Mouse (Mus musculus) ZHBTc4 (cell line): Measurements from ENCODE around the gene Ptgs2.

ENCODE experiments used
- DNase-seq: peaks from one replicate; pipeline ENCODE4 v3.0.0-alpha.2; 2011; ENCODE audit warnings: low read depth, low spot score

Gene Ptgs2

DNA sequence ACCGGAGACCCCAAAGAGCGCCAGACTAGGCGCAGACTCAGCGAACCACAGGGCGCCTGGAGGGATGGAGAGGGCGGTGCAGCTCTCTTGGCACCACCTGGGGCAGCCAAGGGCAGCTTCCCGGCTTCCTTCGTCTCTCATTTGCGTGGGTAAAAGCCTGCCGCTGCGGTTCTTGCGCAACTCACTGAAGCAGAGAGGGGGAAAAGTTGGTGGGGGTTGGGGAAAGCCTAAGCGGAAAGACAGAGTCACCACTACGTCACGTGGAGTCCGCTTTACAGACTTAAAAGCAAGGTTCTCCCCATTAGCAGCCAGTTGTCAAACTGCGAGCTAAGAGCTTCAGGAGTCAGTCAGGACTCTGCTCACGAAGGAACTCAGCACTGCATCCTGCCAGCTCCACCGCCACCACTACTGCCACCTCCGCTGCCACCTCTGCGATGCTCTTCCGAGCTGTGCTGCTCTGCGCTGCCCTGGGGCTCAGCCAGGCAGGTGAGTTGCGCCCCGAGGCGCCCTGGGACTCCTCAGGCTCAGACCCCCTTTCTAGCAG, at the start of gene Ptgs2:
TSS of gene Ptgs2 (plus strand) at position 242 of the 544 bp plus-strand sequence.
- peak; percentile 57 for DNase-seq

DNA sequence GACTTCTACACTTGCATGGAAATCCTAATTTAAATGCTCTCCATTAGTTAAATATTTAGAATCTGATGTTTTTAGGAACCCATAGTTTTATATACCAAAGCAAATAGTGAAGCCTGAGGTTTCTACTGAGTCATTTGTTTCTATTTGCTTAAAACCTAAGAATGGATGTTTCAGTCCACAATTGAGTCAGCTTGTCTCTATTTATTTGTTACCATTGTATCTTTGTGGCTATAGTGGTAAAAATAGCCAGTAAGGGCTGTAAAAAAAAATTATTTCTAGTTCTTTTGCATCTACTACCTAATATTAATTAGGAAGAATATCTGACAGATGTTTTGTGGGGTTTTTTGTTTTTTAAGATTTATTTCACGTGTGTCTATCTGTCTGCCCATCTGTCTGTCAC, 49.6 kb upstream of the Ptgs2 start:
- no peak for DNase-seq

DNA sequence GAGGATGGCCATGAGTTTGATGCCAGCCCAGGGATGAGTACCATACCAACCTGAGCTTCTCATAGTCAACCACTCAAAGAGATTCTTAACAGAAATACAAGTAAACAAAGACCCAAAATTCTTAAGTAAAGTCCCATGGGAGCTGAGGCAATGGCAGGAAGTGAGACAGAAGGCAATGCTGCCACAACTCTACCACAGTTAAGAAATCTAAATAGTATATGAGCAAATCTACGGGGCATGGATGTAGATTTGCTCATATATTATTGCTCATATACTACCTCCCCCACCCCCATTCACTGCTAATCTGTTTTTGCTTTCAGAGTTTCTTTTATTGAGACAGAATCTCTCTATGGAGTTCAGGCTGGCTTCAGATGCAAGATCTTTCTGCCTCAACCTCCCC, 34.1 kb upstream of the Ptgs2 start:
- no peak for DNase-seq

DNA sequence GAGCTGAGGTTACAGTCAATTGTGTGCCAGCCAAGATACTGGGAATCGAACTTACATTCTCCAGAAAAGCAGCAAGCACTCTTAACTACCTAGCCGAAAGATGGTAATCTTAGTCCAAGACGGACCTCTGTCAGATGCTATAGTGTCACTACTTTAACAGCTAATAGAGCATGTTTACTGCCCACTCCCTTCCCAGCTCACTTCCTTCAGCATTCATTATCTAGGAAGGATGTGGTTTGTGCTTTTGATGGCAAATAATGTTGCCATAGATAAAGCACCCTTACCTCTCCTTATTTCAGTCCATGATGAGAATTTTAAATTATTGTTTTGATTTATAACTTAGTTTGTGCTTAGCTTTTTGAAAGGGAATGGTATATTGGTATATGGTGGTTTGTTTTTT, 27.0 kb upstream of the Ptgs2 start:
- DNase-seq, result no peak

- no peak for DNase-seq
Observed at GRCm38 (mm10) chr1:150074609-150075008, 25.2 kb upstream of the Ptgs2 start.

- no peak for DNase-seq
Observed at GRCm38 (mm10) chr1:150089040-150089692, 10.7 kb upstream of the Ptgs2 start.

DNA sequence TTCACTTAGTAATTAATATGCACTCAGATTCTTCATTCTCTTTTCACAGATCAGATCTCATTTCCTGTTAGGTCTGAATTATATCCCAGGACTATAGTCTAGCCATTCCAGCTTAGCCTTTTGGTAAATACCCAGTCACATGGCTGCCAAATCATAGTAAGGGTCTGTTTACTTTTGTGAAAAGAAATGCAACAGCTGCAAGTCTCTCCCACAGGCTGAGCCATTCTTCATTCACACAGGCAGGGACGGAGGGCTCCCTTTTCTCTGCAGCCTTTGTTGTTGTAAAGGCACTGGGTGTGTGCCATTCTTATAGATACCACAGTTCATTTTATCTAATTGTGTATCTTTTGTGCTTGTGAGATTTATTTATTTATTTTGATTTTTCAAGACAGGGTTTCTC, 9.6 kb upstream of the Ptgs2 start:
- no peak for DNase-seq

- DNase-seq, result no peak
Observed at GRCm38 (mm10) chr1:150097036-150097435, 2.8 kb upstream of the Ptgs2 start.

GRCm38 (mm10) chr1:150097721-150098120, 2.1 kb upstream of the Ptgs2 start:
- no peak for DNase-seq

GRCm38 (mm10) chr1:150099374-150099773, 457 bp upstream of the Ptgs2 start:
- DNase-seq, result peak; percentile 33

GRCm38 (mm10) chr1:150104228-150104720, 4.4 kb downstream of the Ptgs2 start:
- DNase-seq, result no peak

DNA sequence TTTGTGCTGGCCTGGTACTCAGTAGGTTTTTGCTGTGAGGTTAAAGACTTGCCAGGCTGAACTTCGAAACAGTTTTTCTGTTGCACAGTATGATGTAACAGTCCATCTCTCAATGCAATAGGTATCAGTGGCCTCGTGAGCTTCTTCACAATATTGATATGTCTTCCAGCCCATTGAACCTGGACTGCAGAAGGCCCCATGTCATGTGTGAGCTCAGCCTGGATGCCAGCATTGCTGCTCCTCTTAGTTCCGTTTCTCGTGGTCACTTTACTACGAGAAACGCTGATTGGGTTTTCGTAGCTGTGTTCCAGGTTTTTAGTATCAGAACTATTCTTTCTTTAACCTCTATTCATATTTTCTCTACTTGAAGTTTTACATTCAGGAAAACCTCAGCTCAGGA, 6.9 kb downstream of the Ptgs2 start:
- DNase-seq, result no peak

DNA sequence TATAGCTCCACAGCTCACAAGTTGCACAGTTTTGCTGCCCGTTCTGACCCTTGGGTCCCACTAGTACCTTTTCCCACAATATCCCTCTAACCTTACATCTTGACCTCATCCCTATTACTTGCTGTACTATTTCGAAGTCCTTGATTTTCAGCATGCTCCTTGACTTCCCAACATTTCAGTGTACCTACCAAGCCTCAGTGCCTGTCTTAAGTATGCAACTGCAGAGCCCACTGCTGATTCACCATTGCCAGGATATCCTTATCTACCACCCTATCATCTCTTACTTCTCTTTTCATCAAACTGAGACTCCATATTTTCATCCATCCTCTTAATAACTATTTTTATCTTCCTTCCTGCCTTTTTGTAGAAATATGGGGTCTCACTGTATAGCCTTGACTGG, 9.8 kb downstream of the Ptgs2 start:
- no peak for DNase-seq

DNA sequence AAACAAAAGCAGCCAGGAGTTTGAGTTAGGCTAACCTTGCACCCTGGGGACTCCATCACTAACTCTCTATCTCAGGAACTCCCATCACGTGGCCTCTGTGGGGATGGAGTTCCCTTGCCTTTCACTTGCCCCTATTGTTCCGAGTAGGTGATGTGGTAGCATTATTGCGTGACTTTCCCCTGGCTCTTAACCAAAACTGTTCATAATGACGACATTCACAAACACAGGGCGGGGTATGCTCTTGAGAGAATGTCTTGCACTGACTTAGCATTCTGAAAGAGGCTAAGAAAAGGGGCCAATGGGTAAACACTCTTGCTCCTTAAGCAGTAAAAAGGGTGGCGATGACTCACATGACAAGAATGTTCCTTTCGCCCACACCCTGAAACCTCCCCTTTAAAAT, 15.5 kb downstream of the Ptgs2 start:
- peak; percentile 86 for DNase-seq

DNA sequence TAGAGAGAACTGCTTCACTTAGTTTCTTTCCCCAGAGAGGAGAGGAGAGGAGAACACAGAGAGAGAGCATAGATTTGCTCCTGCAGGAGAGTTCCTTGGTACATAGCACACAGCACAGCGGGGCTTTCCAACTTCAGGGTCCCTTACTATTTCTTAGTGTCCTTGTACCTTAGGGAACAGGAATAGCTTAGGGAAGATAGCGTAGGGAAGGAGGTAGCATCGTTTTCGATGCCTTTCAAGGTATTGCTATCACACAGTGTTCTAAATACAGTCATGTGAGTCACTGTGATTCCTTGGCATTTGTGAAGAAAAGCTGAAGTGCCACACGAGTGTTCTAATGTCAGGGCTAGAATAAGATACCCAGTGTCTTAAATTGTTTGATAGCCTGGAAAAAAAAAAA, 18.5 kb downstream of the Ptgs2 start:
- no peak for DNase-seq

- no peak for DNase-seq
Observed at GRCm38 (mm10) chr1:150125568-150125967, 25.7 kb downstream of the Ptgs2 start.

DNA sequence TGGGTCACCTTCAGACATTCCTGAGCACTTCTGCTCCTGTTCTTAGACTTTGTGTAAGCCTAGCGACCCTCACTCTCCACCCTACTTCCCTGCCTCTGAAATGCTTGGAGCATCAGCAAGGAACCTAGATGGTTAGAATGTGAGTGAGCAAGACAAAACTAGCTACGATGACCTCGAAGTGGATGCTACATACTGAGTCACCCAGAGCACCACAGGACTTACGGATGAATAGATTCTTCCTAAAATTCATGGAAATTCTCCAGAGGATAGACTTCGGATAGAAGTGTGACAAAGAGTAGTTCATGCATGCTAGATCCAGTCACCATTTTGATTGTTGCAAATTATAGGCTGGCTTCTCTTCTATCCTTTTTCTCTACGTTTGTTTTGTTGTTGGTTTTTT, 30.2 kb downstream of the Ptgs2 start:
- DNase-seq, result peak; percentile 35

DNA sequence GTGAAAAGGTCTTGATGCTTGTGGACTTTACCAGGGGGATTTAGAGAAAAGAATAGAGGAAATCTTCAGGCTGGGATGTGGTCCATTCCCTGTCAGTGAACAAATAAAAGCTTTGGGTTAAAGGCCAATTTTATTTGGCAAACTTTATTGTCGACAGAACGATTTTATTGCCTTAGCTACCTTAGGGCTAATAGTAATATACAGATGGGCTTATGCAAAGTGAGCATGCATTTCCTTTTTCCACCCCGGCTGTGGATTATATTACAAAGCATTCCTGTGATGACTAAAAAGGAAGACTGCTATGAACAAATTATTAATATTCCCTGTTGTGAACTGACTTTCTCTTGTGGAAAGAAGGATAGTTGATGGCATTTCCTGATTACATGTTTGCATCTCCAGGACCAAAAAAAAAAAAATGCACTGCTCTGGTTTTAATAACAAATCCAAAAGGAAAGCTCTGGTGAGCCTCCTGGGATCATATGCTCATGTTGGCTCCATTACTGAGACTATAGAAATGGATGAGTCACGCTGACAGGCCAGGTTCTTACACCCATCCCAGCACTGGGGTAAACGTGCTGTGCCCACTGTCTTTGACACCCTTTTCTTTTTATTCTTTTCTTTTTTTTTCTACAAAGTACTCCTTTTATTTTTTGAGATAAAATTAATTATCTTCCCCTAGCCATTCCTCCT, 30.9 kb downstream of the Ptgs2 start:
- no peak for DNase-seq

- no peak for DNase-seq
Observed at GRCm38 (mm10) chr1:150135350-150135749, 35.5 kb downstream of the Ptgs2 start.

DNA sequence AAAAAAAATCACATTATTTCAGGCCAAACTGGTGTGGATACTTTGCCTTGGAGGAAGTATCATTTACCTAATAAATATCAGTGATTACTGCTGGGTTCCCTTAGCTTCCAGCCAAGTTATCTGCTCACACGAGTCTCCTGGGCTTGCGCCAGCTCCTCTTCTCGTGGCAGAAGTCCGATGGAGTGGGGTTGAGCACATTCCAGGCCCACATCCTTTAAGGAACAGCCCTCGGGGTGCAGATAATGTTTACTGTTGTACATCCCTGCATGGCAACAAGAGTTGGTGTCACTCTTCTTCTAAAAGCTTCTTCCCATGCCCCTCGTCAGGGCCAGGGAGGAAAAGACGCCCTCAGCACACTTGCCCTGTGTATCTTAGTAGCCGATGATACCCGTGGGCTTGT, 39.9 kb downstream of the Ptgs2 start:
- no peak for DNase-seq

- DNase-seq, result no peak
Observed at GRCm38 (mm10) chr1:150141939-150142338, 42.1 kb downstream of the Ptgs2 start.

DNA sequence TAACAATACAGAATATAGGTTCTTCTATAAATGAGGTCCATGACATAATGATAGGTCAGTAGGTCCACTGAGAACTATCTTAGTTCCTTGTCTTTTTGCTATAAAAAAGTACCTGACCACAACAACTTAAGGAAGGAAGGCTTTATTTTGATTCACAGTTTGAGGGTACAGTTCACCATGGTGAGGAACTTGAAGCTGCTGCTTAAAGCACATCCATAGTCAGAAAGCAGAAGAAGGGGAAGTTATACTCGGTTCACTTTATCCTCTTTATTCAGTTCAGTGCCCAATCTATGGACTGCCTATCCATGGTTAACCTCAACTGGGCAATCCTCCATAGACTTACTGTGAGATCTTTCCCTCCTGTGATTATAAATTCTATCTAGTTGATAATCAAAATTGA, 43.7 kb downstream of the Ptgs2 start:
- DNase-seq, result no peak

GRCm38 (mm10) chr1:150145049-150145448, 45.2 kb downstream of the Ptgs2 start:
- DNase-seq, result no peak
